Mouse (Mus musculus) hematopoietic multipotent progenitor cell, adult 10-12 weeks (in vitro differentiated cells): ENCODE measurements around the gene Pnpt1. TPM values are rescaled to one million over a fixed set of nuclear protein-coding genes. Genes with fewer than 3 reads are reported as not detected.

Experiments
- polyA plus RNA-seq: library from polyadenylated mRNA; stranded (reverse); fragments of >175 nt; gene quantifications from 2 replicates; pipeline ENCODE4 v1.2.3, GENCODE M21; 2012; ENCODE audit warnings: low replicate concordance

The Pnpt1 gene
- polyA plus RNA-seq, result 74.4 and 107 TPM in 2 replicates

GRCm38 (mm10) chr11:29130385-29131355, at the start of gene Pnpt1:
Gene Pnpt1 (plus strand): TSS chr11:29130744.

DNA sequence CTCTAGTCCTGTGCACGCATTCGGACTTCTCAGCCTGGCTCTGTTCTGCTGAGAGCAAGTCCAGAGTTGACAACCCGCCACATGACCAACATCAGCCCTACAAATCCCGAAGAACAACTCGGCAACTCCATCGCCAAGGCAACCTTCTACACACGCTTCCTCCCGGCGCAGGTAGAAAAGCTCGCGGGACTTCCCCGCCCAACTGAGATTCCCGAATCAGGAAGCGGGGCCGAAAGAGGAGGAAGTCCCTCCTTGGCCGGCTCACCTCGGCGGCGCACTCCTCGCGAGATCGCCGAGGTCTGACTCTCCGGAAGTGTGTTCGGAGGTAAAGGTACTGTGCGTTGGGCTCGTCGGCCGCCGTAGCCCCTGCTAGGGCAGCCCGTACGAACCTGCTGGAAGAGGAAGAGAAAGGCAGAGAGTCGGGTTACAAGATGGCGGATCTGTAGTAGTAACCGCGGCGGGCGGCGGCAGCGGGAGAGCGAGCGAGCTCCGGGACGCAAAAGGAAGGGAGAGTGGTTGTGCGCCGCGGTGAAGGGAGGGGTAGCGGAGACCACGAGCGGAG, 42.1 kb downstream of the Pnpt1 start, which contains the start of gene Ppp4r3b:
Gene Ppp4r3b (plus strand): TSS at position 328 of the 562 bp plus-strand sequence.

Other genes with a start within 250 kb of the Pnpt1 start
- gene Ppp4r3b, start 42.1 kb downstream of the Pnpt1 start, polyA plus RNA-seq, result 35.2 and 61.0 TPM in 2 replicates
- gene Cfap36, start 116.7 kb downstream of the Pnpt1 start, polyA plus RNA-seq, result 19.8 and 22.7 TPM in 2 replicates
- gene Ccdc88a, start 242.9 kb downstream of the Pnpt1 start, polyA plus RNA-seq, result 8.6 and 27.6 TPM in 2 replicates